Mouse (Mus musculus) urinary bladder, postnatal 4 days (tissue): Measurements from ENCODE around the gene Brd1.
"Not testable (repeated sequence)": the region's sequence is repeated elsewhere in the genome, so short reads cannot be mapped to it uniquely, and the experiment has no call there.

Experiments used
- DNase-seq, 2 experiments: peaks; one replicate each; pipeline ENCODE4 v3.0.0; 2021 to 2022; ENCODE audit warnings: low spot score in 2 of 2

Gene Brd1

DNA sequence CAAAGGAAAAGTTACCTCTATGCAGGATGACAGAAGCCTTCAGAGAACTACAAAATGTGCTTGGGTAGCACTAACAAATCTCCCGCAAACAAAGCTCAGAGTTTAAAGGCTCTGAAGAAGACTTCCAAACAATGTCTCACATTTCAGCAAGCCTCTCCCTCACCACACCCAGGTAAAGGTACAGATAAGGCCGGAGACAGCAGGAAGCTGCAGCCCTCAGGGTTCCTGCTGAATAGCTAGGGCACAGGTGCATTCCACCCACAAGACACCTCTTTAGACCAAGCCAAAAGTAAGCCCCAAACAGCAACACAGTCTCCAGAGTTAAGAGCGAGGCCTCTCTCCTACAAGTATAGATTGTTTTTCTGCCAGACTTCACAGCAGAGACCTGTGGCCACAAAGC is 3.3 kb downstream of the Brd1 start:
- no peak for DNase-seq

DNA sequence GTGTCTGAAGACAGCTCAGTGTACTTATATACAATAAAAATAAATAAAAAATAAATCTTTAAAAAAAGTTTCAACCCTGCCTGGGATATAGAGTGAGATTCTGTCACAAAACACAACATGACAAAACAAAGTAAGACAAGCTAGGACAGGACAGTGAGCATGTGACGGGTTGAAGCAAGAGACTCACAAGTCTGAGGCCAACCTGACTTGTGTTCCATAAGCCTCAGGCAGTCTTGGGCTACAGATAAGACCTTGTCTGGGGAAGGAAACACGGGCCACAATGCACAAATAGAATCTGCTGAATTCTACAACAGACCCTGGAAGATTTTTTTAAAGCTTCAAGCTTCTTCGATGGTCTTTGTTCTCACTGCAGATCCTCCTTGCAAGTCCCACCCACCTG is 6.8 kb downstream of the Brd1 start:
- DNase-seq, result no peak

DNA sequence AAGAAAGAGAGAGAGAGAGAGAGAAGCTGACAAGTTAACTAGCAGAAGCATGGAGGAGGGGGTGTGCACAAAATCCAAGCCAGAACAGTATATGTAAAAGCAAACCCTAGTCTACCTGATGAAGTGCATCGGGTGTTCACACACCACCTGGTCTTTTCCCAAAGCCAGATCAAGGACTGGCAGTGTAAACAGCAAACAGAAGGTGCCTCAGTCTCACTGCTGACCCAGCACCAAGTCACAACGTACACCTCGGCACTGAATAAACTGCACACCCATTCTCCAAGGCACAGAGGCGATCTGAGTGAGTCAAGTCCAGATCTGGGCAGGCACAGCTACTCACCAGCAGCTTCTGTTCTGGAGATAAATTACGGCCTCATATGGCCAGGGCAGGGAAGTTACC is 9.0 kb downstream of the Brd1 start:
- DNase-seq, result no peak

DNA sequence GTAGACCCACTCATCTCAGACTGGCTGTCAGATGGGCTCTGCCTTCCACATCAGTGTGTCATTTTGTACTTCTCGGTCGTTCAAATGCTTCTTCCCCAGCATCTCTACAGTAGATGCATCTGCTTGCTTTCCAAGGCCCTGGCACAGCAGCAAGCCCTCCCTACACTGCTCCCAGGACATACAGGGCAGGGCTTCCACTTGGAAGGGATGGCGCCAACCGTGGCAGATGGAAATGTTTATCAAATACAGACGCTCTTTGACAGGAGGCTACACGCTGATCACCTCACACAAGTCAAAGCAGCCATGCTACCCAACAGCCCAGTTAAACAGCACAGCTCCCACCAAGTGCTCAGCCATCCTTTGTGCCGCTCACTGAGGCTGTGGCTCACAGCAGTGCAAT is 9.7 kb downstream of the Brd1 start:
- no peak for DNase-seq

DNA sequence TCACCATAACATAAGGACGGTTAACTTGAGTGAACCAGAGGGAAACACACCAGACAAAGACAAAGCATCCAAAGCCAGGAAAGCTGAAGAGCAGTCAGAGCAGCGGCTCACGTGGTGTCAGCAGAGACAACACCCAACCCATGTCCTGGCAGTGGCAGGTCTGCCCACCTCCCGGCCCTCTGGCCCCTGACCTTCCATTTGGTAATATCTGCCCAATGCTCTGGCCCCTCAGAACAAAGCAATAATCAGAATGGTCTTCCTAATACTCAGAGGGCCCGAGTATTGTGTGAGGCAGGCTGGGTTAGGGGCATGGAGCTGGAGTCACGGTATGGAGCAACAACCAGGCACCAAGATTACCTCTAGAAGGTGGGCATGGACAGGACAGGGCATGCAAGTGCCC is 10.8 kb downstream of the Brd1 start:
- no peak for DNase-seq

DNA sequence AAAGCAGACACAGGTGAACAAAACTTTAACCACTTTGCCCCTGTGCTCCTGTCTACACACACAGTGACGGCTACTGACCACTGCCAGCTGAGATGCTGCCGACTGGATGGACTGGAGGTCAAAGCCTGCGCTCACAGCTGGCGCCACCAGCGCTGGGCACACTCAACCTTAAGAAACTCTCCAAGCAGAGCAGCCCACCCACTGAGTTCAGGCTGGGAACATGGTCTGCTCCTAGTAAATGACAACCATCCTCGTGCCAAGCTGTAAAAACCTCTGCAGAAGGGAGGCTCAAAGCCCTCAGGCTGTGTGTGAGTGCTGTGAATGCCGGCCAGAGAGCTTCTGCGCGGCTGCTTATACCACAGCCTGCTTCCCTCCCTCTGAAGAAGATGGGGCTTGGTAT is 16.8 kb downstream of the Brd1 start:
- DNase-seq, result no peak

DNA sequence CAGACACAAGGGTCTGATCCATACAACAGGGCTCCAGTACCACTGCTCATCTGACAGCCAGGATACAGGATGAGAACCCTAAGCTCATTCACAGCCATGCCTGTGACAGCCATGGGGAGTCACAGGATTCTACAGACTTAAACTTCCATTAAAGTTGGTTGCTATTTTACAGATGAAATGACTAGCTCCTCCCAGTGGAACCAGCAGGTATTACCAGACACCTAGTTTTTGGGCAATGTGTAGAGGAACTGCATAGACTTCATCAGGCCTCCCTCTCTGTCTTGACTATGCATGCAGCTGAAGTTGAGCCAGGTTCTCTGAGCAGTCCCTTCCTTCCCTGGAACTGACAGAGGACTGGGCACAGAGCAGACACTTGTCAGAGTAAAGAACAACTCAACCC is 17.7 kb downstream of the Brd1 start:
- no peak for DNase-seq

DNA sequence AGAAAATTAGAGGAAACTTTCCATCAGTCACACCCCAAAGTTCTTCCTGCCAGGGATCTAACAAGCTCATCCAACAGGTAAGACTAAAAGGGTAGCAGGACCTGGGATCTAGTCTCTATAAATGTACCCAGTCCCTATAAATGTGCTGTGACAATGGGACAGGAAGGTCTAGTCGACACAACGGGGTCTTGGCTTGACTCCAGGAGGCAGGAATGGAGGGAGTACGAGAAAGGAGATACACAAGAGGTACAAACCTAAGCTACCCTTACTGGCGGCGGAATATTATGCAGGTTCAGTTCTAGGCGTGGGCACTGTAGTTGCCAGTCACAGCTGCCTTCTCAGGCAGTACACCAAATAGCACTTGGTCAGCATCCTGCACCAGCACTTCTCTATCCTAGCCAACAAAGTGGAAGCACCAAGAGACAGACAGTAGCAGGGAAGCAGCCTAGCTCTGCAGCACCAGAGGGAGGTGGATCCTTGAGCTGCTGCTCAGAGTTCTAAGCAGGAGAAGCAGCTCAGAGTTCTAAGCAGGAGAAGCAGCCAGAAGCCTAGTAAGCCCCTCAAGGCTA is 19.9 kb downstream of the Brd1 start:
- DNase-seq, result no peak

DNA sequence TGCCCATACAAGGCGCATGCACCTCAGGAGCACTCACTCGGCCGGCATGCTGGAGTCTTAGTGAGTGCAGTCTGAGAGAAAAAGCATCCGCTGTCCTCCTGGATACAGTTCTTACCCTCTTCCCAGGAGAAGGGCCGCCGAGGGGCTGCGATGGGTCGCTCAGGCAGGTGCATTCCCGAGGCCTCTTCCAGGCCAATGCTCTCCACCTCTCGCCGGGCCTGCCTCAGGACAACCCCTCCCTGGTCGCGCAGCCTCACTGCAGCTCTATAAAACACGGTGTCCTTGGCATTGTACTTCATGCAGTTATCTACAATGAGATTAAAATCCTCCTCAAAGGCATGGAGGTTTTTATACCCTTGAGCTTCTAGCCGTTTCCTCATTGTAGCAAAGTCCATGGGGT is 21.5 kb downstream of the Brd1 start:
- DNase-seq, result no peak

DNA sequence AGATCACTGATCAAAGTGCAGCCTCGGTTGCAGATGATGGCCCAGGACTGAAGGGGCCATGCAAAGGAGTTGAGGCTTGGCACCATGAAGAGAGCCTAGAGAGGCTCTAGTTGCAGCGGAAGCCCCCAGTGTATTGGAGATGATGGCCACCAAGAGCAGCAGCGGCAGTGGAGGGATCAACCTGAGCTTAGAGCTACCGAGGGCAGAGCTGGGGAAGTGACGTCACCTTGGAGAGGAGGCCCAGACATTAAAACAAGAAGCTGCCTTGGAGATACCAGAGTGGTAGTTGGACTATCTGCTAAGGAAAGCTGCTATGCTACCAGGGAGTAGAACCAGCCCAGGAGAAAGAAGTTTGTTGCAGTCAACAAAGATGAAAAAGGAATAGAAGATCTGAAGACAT is 24.2 kb downstream of the Brd1 start:
- no peak for DNase-seq

DNA sequence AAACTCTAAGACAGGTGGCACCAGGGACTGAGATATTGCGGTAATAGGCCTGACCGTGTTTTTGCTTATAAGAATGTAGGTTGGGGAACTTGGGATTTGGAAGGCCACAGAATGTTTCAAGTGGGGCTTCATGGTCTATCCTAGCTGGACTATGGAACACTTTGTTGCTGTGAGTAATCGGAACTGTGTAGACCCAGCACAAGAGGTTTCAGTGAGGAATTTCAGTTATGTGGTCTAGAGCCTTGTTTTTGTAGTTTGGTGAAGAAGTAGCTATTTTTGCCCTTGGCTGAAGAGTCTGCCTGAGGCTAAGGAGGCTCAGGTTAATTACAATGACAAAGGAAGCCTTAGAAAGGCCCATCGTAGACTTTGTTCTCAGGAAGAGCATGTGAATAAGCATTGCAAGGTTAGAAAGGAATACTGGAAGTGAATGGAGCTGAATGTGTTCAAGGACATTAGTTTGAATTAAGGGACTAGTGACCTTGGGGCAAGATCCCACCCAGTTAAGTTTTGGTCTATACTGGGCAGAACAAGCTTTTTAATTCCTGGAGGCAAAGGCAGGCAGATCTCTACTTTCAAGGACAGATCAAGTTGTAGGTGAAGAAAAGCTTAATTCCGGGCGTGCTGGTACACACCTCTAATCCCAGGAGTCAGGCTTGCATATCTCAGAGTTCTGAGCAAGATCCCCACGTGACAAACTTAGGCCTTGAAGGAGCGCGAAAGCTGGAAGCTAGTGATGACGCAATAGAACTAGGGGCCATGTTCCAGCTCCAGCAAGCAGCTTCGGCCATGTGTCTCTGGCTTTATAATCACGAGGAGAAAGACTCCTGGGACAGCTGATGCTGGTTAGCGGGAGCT is 25.1 kb downstream of the Brd1 start:
- DNase-seq, result no peak

DNA sequence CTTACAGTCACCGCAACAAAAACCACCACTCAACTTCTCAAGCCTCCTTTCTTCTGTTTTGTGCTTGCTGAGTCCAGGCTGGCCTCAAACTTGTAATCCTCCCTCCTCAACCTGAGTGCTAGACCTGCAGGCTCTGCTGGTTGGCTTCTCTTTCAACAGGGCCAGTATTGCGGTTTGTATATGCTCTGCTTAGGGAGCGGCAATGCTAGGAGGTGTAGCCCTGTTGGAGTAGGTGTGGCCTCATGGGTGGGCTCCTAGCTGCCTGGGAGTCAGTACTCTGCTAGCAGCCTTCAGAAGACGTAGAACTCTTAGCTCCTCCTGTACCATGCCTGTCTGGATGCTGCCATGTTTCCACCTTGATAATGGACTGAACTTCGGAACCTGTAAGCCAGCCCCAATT is 25.8 kb downstream of the Brd1 start:
- no peak for DNase-seq

DNA sequence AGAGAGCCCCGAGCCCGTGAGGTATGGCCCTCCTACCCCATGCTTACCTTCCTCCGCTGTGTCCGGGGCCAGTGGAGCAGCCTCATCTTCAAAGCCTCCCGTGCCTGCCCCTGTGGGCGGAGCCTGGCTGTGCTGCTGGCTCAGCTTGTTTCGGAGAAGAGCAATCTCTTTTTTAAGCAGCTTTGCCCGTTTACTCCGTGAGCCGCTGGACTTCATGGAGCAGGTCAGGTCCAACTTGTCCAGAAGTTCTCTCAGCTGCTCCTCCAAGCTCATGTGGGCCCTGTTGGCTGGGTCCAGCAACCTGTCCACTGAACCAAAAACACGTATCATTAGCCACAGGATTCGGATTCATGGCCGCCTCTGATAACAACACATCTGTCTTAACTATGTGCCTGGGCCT is 27.0 kb downstream of the Brd1 start:
- DNase-seq, result not testable (repeated sequence)

DNA sequence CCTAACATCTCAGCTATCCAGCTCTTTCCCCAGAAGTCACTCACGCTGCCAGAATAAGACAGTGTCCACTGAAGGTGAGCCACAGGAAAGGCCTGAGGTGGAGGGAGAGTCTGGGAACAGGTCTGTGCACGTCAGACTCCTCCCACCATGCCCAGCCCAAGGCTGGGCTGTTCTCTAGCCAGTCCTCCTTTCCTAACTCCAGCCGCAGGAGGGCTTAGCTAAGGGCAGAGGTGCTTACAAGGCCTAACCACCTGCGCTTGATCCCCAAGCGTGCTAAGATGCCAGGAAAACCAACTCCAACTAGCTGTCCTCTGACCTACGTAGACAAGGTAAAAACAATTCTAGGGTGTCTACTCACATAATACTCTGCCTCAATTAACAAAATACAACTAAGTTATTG is 27.7 kb downstream of the Brd1 start:
- DNase-seq, result no peak

DNA sequence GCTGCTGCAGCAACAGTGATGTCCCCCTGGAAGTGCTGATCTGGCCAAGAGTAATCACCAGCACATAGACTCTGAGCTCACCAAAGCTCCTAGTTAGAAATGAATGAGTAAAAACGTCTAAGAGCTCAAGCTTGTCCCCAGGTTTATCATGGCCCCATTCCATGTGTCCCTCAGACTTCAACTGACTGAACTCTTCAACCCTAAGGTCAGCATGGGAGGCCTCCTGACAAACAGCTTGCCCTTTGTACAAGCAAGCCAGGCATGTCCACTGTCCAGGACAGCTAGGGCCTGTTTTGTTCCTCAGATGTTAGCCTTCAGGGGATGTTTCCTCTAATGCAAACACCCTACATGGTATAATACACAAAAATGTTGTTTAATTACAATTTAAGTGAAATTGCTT is 29.7 kb downstream of the Brd1 start:
- no peak for DNase-seq

DNA sequence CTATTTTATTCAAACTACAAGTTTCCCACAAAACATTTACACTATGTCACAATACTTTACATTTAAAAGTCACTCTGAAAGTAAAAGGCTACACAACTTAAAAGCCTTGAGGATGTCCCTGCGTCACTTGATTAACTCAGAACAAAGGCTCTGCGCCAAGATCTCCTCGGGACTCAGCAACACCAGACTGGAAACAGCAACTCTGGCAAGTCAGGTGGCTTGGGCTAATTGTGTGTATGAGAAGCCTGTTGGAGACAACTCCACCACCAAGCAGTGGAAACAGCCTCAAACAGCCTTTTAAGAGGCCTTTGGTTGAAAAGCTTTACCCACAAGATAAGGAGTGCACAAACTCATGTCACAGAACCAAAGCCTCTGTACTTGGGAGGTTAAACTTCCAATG is 31.5 kb downstream of the Brd1 start:
- no peak for DNase-seq

DNA sequence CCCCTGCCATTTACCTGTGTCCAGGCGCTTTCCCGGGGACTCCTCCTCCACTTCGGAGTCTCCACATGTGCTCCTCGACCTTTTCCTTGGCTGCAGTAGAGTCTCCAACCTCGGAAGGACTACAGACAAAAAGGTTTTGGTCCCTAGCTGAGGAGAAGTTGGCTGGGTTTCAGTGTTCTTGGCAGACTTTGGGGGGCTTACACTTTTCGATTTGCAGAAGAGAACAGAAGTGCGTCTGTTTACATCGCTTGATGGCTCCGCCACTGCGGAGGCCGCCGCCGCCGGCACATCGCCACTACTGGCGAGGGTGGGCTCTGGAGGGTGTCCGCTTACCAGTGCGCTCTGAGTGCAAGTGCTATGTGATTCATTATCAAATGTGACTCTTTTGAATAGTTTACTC is 33.3 kb downstream of the Brd1 start:
- no peak for DNase-seq

DNA sequence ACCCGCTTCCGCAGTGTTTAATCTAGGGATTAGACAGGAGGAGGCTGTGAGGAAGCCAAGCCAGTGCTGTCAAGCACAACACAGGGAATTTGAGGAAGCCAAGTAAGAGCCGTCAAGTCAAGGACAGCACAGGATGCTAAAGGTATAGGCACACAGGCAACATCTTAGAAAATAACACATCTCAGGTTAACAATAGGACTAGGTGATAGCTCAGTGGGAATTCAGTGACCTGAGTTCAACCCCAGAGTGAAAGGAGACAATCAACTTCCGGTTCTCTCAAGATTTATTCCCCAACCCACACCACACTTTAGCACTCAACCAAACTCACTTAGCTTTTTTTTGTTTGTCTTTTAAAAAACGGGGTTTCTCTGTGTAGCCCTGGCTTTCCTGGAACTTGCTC is 34.5 kb downstream of the Brd1 start:
- no peak for DNase-seq

DNA sequence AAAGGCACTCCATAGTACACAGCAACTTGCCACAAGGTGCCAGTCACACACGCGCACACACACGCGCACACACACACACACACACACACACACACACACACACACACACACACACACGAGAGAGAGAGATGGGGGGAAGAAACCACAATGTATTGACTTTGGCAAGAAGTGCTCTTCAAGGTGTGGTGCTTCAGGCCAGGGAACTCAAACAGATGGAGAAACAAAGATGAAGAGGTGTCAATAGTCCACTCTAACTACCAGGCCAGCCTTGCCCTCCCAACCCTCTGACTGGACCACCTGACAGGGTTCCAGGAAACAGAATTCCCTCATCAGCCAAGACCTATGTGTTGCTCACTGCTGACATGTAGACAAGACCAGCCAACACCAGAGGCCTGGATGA is 36.4 kb downstream of the Brd1 start:
- no peak for DNase-seq

DNA sequence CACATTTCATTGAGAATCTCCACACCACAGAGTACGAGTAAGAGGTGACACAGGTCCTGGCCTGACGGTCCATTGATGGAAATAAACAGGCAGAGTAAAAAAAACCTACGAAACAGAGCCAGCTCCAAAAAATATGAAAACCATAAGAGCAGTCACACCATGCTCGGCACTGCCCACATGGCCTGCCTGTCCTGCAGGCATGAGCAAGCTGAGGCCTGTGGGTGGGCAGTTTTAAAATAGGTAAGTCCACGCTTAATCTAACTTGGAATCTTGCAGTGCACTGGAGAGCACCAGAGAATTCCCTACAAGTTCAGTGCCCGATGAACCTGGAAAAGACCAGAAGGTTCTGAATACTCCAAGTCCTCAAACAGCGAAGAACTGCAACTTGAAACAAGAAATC is 38.0 kb downstream of the Brd1 start:
- DNase-seq, result no peak

DNA sequence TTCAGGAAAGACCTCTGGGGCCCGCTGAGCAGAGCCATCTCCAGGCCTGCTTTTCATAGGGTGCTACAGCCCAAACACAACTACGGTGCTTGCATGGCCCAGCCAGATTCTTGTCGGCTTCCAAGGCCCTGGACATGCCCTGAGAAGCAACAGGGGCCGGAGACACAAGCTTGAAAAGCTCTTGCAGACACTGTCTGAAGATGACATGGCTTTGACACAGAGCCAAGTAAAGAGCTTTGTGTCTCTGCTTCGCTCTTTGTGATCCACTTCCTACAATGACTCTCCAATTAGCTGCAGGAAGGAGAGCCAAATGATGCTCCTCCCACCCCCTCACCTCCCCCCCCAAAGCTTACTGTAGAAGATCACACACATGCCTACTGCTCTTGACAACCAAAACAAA is 40.0 kb downstream of the Brd1 start:
- no peak for DNase-seq

DNA sequence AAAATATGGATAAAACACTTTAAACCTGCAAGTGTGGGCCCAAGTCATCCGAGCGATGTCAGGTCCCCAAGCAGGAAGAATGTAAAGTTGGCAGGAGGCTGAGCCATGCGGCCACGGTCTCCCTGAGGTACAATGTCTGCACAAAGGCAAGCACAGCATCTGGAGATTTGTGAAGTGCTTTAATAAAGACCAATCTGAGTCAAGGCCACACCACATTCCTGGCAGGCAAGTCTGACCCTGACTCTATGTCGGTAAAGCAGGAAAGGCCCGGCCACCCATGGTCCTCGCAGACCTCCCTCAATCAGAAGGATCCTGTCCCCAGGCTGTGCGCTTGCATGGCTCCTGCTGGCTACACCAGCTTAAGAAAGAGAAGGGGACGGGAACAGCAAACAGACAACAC is 41.3 kb downstream of the Brd1 start:
- no peak for DNase-seq

DNA sequence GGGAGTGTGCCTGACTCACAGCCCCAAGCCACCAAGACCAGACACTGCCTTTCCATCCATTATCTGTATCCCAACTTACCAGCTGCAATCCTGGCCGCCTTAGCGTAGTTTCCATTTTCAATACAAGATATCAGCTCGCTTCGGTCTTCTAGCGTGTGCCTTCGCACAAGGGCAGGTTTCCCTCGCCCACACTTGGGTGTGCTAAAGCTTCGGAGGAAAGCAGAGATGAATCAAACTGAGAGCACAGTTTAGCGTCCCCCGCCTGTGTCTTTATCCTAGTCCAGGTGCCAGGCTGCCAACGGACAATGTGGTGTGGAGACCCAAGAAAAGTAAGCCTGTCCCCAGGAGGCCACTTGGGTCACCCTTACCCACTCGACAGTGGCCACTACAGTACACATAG is 42.9 kb downstream of the Brd1 start:
- DNase-seq, result no peak

DNA sequence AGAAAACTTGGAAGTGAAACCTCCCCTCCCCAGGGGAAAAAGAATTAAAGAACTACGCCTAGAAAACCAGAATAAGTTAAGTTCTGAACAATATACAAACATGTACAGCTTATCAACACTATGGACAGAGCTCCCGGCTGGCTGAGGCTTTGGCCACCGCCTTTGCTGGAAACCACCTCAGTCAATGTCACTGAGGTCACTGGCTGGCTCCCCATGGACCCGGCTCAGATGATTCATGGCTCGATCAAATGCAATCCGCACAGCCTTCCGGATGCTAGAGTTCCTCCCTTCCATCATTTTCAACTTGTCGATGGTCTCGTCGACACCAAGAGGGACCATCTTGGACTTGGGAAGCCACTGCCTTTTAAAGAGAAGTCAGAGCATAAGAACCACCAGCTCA is 45.9 kb downstream of the Brd1 start:
- no peak for DNase-seq
